Mouse (Mus musculus): Measurements from ENCODE around the gene Acap2.

Acap2 gene

GRCm38 (mm10) chr16:31165907-31166306 lies 35.1 kb downstream of the Acap2 start:
- no peak for DNase-seq

DNA sequence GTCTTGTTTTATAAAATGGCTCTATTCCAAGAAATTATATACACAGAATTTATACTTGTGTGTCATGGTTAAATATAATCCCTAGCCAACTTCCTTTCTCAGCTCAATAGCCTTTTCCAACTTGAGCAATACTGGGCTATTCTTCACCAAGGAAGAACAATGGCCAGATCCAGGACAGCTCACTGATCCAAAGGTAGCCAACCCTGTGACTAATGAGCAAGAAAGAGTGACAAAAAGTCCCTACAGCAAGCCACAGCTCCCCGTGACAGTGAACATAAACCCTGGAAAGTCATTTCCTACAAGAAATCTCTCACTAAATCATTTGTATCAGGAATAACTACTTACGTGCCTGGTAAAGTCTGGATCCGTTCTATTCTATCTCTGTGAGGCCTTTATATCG lies 35.6 kb downstream of the Acap2 start:
- no peak for DNase-seq

GRCm38 (mm10) chr16:31164125-31164524 lies 36.9 kb downstream of the Acap2 start:
- no peak for DNase-seq

DNA sequence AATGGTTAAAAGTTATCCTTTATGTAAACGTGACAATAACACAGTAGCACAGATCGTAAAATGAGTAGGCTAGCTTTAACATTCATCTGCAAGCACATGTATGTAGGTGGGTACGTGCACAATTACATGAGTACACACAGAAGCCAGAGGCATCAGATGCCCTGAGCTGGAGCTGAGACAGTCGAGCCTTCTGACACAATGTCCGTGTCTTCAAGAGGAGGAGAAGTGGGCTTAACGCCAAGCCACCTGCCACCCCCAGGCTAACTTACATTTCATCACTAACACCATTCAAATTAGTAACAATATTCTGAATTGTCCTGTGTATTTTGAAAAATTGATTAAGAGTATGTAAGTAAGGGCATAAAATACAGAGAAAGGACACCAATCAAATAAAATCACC lies 40.6 kb downstream of the Acap2 start:
- DNase-seq: no peak

DNA sequence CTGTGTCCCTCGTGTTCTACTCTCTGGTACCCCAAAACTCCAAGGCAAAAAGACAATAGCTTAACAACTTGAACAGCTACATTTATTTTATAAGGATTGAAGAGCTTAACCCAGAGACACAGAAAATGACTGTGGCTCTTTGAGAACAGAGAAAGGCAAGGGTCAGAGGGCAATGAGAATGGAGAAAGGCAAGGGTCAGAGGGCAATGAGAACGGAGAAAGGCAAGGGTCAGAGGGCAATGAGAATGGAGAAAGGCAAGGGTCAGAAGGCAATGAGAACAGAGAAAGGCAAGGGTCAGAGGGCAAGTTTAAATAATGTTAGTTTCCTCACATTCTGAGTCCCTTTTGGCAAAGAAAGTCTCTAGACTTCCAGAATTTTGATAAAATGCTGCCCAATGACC lies 41.6 kb downstream of the Acap2 start:
- no peak for DNase-seq

DNA sequence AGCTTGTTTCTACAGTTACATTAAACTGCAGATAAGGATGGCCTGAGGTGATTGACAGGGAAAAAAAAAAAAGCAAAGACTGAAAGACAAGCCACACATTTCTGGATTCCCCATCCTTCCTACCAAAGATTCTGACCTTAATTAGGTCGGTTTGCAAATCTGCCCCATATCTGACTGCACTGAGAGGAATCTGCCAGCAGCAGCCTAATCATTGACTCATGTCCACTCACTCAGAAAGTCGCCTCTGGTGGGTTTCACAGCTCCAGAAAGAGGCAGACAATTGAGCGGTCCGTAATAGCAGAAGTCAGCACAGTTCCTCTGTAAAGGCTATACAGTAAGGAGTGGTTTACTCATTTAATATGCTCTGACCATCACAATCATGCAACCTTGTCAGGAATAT lies 51.2 kb downstream of the Acap2 start:
- no peak for DNase-seq

- DNase-seq: no peak
These were observed 52.2 kb downstream of the Acap2 start for GRCm38 (mm10) chr16:31148891-31149290.

DNA sequence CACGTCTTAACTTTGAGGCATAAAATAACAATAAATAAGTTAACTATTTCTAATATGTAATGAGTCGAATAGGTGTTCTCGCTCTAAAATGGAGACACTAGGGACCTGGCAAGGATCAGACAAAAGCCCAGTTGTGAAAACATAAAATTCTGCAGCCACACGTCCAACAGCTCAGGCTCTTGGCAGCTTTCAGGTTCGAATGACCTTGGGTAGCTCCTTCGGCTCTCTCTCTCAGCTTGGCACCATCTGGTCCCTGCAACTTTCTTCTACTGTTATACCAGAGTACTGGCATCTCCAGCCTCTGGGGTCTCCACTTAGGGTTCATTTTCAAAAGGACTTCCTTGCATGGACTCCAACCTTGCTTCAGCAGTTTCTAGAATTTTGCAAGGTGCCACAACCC lies 53.3 kb downstream of the Acap2 start:
- DNase-seq: no peak

DNA sequence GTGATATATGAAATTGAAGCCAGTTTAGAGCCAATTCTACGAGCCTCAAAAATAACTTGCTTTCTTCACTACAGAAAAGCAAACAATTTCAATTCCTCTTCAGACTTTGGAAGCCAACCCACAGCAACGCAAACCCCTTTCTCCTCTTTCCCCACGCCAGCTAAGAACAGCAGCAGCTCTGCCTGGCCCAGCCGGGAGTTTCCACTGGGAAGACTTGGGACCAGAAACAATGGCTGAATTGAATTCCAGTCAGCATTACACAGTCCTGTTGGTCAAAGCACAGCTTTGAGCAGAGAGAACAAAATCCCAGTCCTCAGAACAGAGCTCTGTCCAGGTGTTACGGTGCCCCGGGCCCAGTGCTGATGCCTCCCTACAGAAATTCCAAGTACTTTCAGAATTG lies 59.1 kb downstream of the Acap2 start:
- no peak for DNase-seq

DNA sequence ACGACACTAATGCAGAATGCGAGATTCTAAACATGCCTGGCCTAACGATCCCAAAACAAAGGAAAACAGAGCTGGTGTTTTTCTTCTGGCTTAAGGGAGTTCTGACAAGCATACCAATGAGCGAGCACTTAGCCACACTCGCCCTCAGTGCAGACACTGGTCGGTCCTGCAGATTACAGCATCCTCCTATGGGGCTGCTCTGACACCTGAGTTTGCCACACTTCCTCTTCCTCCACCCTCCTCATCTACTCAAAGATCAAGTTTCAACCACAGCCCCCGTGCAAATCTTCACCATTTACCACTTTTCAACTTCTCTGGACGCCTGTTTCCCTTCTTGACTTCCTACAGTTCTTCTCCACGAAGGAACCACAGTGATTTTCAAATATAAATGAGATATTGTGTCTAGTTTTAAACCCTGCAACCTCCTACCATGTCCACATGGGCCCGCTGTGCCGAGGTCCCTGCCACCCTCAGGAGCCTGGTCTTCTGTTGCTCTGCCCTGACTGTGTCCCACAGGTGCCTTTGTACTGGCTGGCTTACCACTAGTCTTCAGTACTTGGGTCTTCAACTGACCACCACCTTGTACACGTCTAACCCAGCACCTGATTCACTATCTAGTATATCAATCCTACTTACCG lies 64.3 kb downstream of the Acap2 start:
- no peak for DNase-seq

- no peak for DNase-seq
These were observed 65.5 kb downstream of the Acap2 start for GRCm38 (mm10) chr16:31135519-31135918.

DNA sequence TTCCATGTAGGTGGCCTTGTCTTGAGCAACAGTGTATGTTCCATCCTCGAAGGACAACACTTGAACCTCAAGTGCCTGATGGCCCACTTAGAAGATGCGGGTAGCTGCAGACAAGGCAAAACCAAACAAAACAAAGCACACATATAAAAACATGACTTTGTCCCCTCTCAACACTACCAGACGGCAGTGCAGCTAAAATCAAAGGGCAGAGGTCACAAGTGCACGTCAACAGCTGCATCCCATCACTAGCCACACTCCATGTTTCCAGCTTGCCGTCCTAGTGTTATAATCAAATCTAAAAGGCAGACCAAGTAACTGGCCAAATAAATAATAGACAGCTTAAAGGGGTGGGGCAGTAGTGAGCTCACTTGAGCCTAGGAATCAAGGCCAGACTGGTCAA lies 69.5 kb downstream of the Acap2 start:
- DNase-seq: peak; percentile 27

DNA sequence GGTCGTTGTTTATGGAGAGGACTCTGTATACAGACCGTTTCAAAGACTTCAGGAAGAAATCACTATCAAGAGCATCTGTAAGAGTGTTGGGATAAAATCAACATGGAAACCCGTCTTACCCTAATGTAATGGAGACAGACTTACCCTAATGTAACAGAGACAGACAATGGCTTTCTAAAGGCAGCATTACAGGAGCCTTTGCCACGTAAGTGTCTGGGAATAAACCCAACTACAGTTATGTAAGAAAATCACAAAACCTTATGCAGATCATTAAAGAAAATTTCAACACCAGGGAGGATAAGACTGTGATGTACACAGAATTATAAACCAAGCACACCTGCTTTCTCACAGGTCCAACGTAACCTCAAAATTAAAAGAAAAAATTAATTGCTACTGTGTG lies 72.9 kb downstream of the Acap2 start:
- no peak for DNase-seq

DNA sequence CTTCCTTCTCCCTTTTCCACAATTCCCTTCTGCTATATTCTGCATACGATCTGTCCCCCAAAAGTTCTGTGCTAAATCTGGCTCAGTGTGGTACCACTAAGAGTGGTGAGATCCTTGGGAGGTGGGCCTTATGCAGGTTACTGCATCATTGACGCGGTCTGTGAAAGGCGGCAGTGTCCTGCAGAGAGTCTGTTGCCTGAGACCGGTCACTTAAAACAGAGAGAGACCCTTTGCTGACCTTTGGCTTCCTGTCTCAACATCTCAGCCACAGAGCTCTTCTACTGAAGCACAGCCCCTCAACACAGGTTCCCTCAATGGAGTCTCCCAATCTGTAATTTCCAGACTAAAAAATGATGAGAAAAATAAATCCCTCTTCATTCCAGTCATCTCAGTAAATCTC lies 76.1 kb downstream of the Acap2 start:
- DNase-seq: no peak

- no peak for DNase-seq
These were observed 79.4 kb downstream of the Acap2 start for GRCm38 (mm10) chr16:31121612-31122011.

DNA sequence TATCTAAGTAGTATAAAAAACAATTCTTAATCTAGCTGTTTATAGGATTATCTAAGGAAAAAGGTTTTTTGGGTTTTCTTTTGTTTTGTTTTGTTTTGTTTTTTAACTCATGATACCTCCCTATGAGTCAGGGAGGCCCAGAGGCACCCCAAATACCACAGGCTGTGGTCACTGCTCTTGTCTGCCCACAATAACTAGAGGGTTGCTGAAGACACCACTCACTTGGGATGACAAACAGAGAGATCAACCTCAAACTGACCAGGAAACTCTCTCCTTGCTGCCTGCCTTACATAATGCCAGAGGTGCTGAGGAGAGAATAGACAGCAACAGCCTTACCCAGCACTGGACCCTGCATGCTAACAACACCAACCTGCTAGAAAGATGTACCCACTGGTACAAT lies 87.4 kb downstream of the Acap2 start:
- DNase-seq: no peak

- DNase-seq: no peak
These were observed 99.7 kb downstream of the Acap2 start for GRCm38 (mm10) chr16:31101352-31101751.

DNA sequence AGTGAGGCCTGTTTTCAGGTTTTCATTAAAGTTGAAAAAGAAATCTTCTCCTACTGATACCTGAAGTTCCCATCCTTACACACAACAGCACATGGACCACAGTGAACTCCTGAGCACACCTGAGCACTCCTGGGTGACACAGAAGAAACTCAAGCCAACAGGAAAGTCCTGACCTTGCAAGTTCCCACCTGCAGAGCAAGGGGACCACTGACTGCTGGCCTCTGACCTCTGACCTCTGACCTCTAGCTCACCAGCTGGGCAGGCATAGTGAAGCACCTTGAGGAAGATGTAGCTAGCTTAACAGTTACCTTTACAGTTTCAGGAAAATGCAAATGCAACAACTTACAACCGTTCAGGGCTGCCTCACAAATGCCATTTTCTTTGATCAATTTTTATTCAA lies 101.1 kb downstream of the Acap2 start:
- no peak for DNase-seq

- no peak for DNase-seq
These were observed 107.0 kb downstream of the Acap2 start for GRCm38 (mm10) chr16:31094036-31094435.

GRCm38 (mm10) chr16:31093186-31093585 lies 107.9 kb downstream of the Acap2 start:
- DNase-seq: no peak

GRCm38 (mm10) chr16:31081891-31082290 lies 119.2 kb downstream of the Acap2 start:
- DNase-seq: no peak

DNA sequence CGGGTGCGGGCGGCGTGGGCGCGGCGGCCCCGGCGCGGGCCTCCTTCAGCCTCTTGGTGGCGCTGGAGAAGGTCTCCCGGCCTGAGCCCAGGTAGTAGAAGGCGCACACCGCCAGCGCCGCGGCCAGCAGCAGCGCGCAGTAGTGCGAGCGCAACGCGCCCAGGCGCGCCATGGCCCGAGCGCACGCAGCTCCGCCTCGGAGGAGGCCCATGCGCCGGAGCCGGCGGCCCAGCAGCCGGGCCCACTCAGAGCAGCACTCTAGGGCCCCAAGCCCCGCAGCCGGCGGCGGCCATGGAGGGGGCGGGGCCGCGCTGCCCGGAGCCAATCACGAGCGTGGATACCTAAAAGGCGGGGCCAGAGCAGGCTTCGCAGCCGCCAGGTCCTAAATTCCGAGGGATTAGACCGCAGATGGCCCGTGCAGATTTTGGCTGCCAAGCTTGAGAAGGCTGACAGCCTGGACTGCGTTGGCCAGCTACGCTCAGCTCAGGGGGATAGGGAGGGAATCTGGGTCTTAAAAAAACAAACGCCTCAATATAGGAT lies 119.8 kb downstream of the Acap2 start, which contains the start of gene Xxylt1:
Gene Xxylt1 (minus strand): TSS at position 308 of the 540 bp plus-strand sequence.
- peak; percentile 95 for DNase-seq

DNA sequence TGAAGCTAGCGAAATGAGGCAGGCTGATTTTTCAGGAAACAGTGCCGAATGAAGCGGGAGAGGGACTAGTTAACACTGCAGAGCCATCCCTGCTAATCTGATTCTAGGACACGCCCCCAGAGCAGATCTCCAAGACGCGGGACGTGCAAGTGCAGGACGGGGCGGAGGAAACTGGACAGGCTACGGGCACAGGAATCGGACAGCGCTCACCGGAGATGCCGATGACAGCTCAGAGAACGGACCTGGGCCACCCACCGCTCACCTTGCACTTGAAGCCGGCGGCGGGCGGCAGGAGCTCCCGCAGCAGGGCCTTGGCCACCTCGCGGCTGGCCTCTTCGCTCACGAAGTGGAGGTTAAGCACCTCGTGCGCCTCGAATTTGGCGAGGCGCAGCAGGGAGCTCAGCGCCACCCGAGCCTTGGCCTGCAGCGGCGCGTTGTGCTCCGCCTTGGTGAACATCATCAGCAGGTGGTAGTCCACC lies 120.4 kb downstream of the Acap2 start:
- peak; percentile 78 for DNase-seq

- DNase-seq: no peak
These were observed 123.6 kb downstream of the Acap2 start for GRCm38 (mm10) chr16:31077396-31077795.

DNA sequence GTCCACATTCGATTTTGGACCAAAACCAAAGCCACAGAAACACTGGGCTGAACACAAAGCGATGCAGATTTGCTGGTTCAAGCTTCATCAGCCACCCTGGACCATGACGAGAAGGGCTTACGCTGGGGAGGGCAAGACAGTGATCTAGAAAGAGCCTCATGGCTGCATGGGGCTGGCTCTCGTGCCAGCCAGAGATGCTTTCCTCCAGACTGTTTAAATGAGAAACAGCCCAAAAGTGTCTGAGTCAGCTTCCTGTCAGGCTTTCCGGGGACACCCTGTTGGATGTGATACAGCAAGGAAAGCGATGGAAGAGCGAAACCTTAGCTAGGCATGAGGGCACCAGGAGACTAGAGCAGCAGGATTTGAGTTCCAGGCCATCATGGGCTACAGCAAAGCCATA lies 124.6 kb downstream of the Acap2 start:
- DNase-seq: no peak
